Mouse (Mus musculus) lung, embryonic 15.5 days (tissue): Measurements from ENCODE around the gene 4930452B06Rik. TPM values are rescaled to one million over a fixed set of nuclear protein-coding genes. Genes with fewer than 3 reads are reported as not detected.
A peak's percentile ranks its signal among the peaks of the same experiment; 100 is the strongest.
"Not testable (repeated sequence)": the region's sequence is repeated elsewhere in the genome, so short reads cannot be mapped to it uniquely, and the experiment has no call there.

Source experiments
- ATAC-seq: fragments of 200-750 bp; cut with Nextera tagmentation; 2 replicates; pipeline ENCODE4 v1.8.0; 2017; ENCODE audit warnings: moderate number of reproducible peaks, borderline replicate concordance; ENCODE audit not compliant: low FRiP score, low TSS enrichment; ENCODE audit errors: extremely low read depth
- H3K27ac ChIP-seq: fragments of 300-500 bp; sonication (generic); 2 replicates; pipeline ENCODE4 v1.5.1; 2015; ENCODE audit warnings: moderate library complexity, mild to moderate bottlenecking, inconsistent platforms
- H3K27me3 ChIP-seq: fragments of 300-500 bp; sonication (generic); 2 replicates; pipeline ENCODE4 v1.6.1; 2015; ENCODE audit warnings: inconsistent platforms
- H3K36me3 ChIP-seq: fragments of 300-500 bp; sonication (generic); 2 replicates; pipeline ENCODE4 v1.6.1; 2015; ENCODE audit warnings: inconsistent platforms
- H3K4me1 ChIP-seq: fragments of 300-500 bp; sonication (generic); 2 replicates; pipeline ENCODE4 v1.6.1; 2015; ENCODE audit warnings: inconsistent platforms
- H3K4me2 ChIP-seq: fragments of 300-500 bp; sonication (generic); 2 replicates; pipeline ENCODE4 v1.6.1; 2015; ENCODE audit warnings: inconsistent platforms, mild to moderate bottlenecking, moderate library complexity
- H3K4me3 ChIP-seq: fragments of 300-500 bp; sonication (generic); 2 replicates; pipeline ENCODE4 v1.5.1; 2015; ENCODE audit warnings: mild to moderate bottlenecking, inconsistent platforms
- H3K9ac ChIP-seq: fragments of 300-500 bp; sonication (generic); 2 replicates; pipeline ENCODE4 v1.6.1; 2015; ENCODE audit warnings: inconsistent platforms
- H3K9me3 ChIP-seq: fragments of 300-500 bp; sonication (generic); 2 replicates; pipeline ENCODE4 v1.6.1; 2016; ENCODE audit warnings: inconsistent platforms
- WGBS: fragments of 180-500 bp; shearing (Covaris S2); methylation state at CpG from one replicate; pipeline ENCODE4 v1.1.7; 2015; 5-methylcytosine and 5-hydroxymethylcytosine counted together
- polyA plus RNA-seq: library from polyadenylated mRNA; unstranded; fragments of >200 nt; fragmentation: Nextera tagmentation; extraction: Ambion mirVana; gene quantifications from 2 replicates; pipeline ENCODE4 v1.2.1, GENCODE M21; 2015

The 4930452B06Rik gene
- polyA plus RNA-seq, 1 experiment from 2014 or later: 13.1 TPM

GRCm38 (mm10) chr14:8620580-8620979 lies 45.5 kb downstream of the 4930452B06Rik start:
- Histone ChIP-seq H3K4me1 (peaks cover 8% of the 10 kb centered on the region; the same call in 1 of the 2 replicates), H3K4me3 (no peak overlapping the region)

GRCm38 (mm10) chr14:8615636-8616035 lies 50.4 kb downstream of the 4930452B06Rik start:
- 0 out of 2 replicates have a peak, but pooled peaks cover 5% of the 10 kb centered on the region for H3K4me1 ChIP-seq
- no peak overlapping the region for H3K9ac ChIP-seq
- H3K27ac ChIP-seq: no peak overlapping the region
- no peaks in the 10 kb centered on the region for H3K9me3 ChIP-seq
- H3K4me3 ChIP-seq: no peak overlapping the region
- H3K27me3 ChIP-seq: no peaks in the 10 kb centered on the region
- H3K4me2 ChIP-seq: no peak overlapping the region
- WGBS: 66% methylated on average over 7 of the region's 7 CpGs
- H3K36me3 ChIP-seq: no peaks in the 10 kb centered on the region
- 0 out of 2 replicates have a peak, but pooled peaks have one; percentile 23 for ATAC-seq

More at GRCm38 (mm10) chr14:8620580-8620979, 45.5 kb downstream of the 4930452B06Rik start:
- Histone ChIP-seq H3K4me2 (no peak overlapping the region), H3K27ac (no peak overlapping the region), H3K9ac (no peak overlapping the region), H3K9me3 (no peaks in the 10 kb centered on the region), H3K27me3 (no peaks in the 10 kb centered on the region), H3K36me3 (no peaks in the 10 kb centered on the region)
- 74% methylated on average over 5 of the region's 5 CpGs for WGBS
- ATAC-seq: no peak

GRCm38 (mm10) chr14:8614430-8614829 lies 51.6 kb downstream of the 4930452B06Rik start:
- not testable (repeated sequence) for H3K4me3 ChIP-seq, H3K9ac ChIP-seq, H3K27ac ChIP-seq, H3K36me3 ChIP-seq, H3K4me2 ChIP-seq, H3K9me3 ChIP-seq, H3K4me1 ChIP-seq, ATAC-seq, H3K27me3 ChIP-seq
- 89% methylated on average over 1 of the region's 1 CpGs for WGBS

- Histone ChIP-seq H3K4me1 (no peaks in the 10 kb centered on the region), H3K4me3 (no peak overlapping the region), H3K27me3 (no peaks in the 10 kb centered on the region), H3K9me3 (no peaks in the 10 kb centered on the region), H3K27ac (no peak overlapping the region), H3K36me3 (no peaks in the 10 kb centered on the region), H3K4me2 (no peak overlapping the region), H3K9ac (no peak overlapping the region)
- no peak for ATAC-seq
These were observed 54.0 kb downstream of the 4930452B06Rik start for GRCm38 (mm10) chr14:8612080-8612479.

- H3K27me3 ChIP-seq: no peaks in the 10 kb centered on the region
- H3K9me3 ChIP-seq: no peaks in the 10 kb centered on the region
- WGBS: 51% methylated on average over 3 of the region's 3 CpGs
- no peak overlapping the region for H3K27ac ChIP-seq
- ATAC-seq: no peak
- H3K4me3 ChIP-seq: no peak overlapping the region
- no peaks in the 10 kb centered on the region for H3K36me3 ChIP-seq
- no peak overlapping the region for H3K9ac ChIP-seq
- H3K4me2 ChIP-seq: no peak overlapping the region
- H3K4me1 ChIP-seq: no peaks in the 10 kb centered on the region
These were observed 55.9 kb downstream of the 4930452B06Rik start for GRCm38 (mm10) chr14:8610108-8610507.

GRCm38 (mm10) chr14:8608559-8609171 lies 57.4 kb downstream of the 4930452B06Rik start:
- no peaks in the 10 kb centered on the region for H3K4me1 ChIP-seq
- ATAC-seq: peak; percentile 74; the same call in 1 of the 2 replicates

GRCm38 (mm10) chr14:8604898-8605297 lies 61.1 kb downstream of the 4930452B06Rik start:
- Histone ChIP-seq H3K27ac (no peak overlapping the region), H3K4me1 (no peaks in the 10 kb centered on the region), H3K4me2 (no peak overlapping the region), H3K9ac (no peak overlapping the region), H3K4me3 (no peak overlapping the region), H3K27me3 (no peaks in the 10 kb centered on the region), H3K36me3 (no peaks in the 10 kb centered on the region), H3K9me3 (no peaks in the 10 kb centered on the region)
- ATAC-seq: no peak
- 72% methylated on average over 2 of the region's 2 CpGs for WGBS

More at GRCm38 (mm10) chr14:8608559-8609171, 57.4 kb downstream of the 4930452B06Rik start:
- Histone ChIP-seq H3K9ac (no peak overlapping the region), H3K4me3 (no peak overlapping the region), H3K4me2 (no peak overlapping the region), H3K9me3 (no peaks in the 10 kb centered on the region), H3K27me3 (no peaks in the 10 kb centered on the region), H3K27ac (no peak overlapping the region), H3K36me3 (no peaks in the 10 kb centered on the region)
- 6% methylated on average over 3 of the region's 3 CpGs for WGBS

GRCm38 (mm10) chr14:8585031-8585430 lies 81.0 kb downstream of the 4930452B06Rik start:
- ATAC-seq: no peak
- Histone ChIP-seq H3K9ac (no peak overlapping the region), H3K36me3 (no peaks in the 10 kb centered on the region), H3K27me3 (no peaks in the 10 kb centered on the region), H3K4me2 (no peak overlapping the region), H3K9me3 (no peaks in the 10 kb centered on the region), H3K4me3 (no peak overlapping the region), H3K4me1 (no peaks in the 10 kb centered on the region), H3K27ac (no peak overlapping the region)
- 88% methylated on average over 1 of the region's 1 CpGs for WGBS

GRCm38 (mm10) chr14:8551006-8551405 lies 115.0 kb downstream of the 4930452B06Rik start:
- not testable (repeated sequence) for H3K27me3 ChIP-seq, H3K4me1 ChIP-seq, H3K9ac ChIP-seq, H3K27ac ChIP-seq, H3K9me3 ChIP-seq, H3K36me3 ChIP-seq, H3K4me3 ChIP-seq, H3K4me2 ChIP-seq, ATAC-seq
- 80% methylated on average over 2 of the region's 2 CpGs for WGBS

- Histone ChIP-seq H3K27ac (no peak overlapping the region), H3K9ac (no peak overlapping the region), H3K27me3 (no peaks in the 10 kb centered on the region), H3K4me2 (no peak overlapping the region), H3K36me3 (no peaks in the 10 kb centered on the region), H3K4me1 (no peaks in the 10 kb centered on the region), H3K4me3 (no peak overlapping the region), H3K9me3 (no peaks in the 10 kb centered on the region)
- ATAC-seq: no peak
- 32% methylated on average over 4 of the region's 4 CpGs for WGBS
These were observed 116.9 kb downstream of the 4930452B06Rik start for GRCm38 (mm10) chr14:8549108-8549507.

GRCm38 (mm10) chr14:8536024-8536423 lies 130.0 kb downstream of the 4930452B06Rik start:
- WGBS: 75% methylated on average over 3 of the region's 3 CpGs
- 0 out of 2 replicates have a peak, but pooled peaks have one; percentile 35 for ATAC-seq
- H3K9me3 ChIP-seq: no peaks in the 10 kb centered on the region

GRCm38 (mm10) chr14:8525232-8525631 lies 140.8 kb downstream of the 4930452B06Rik start:
- Histone ChIP-seq H3K4me2 (no peak overlapping the region), H3K27me3 (no peaks in the 10 kb centered on the region), H3K4me1 (no peaks in the 10 kb centered on the region), H3K9ac (no peak overlapping the region), H3K9me3 (no peaks in the 10 kb centered on the region), H3K27ac (no peak overlapping the region), H3K36me3 (no peaks in the 10 kb centered on the region), H3K4me3 (no peak overlapping the region)
- ATAC-seq: no peak
- WGBS: 46% methylated on average over 6 of the region's 6 CpGs

More at GRCm38 (mm10) chr14:8536024-8536423, 130.0 kb downstream of the 4930452B06Rik start:
- no peak overlapping the region for H3K4me2 ChIP-seq
- H3K27ac ChIP-seq: no peak overlapping the region
- no peaks in the 10 kb centered on the region for H3K36me3 ChIP-seq
- H3K27me3 ChIP-seq: no peaks in the 10 kb centered on the region
- H3K9ac ChIP-seq: no peak overlapping the region
- H3K4me3 ChIP-seq: no peak overlapping the region
- H3K4me1 ChIP-seq: no peaks in the 10 kb centered on the region
